Mouse (Mus musculus) brain, embryonic 14.5 days (tissue): Measurements from ENCODE around the gene Dusp2. TPM values are rescaled to one million over a fixed set of nuclear protein-coding genes. Genes with fewer than 3 reads are reported as not detected.
A peak's percentile ranks its signal among the peaks of the same experiment; 100 is the strongest.
"Not testable (repeated sequence)": the region's sequence is repeated elsewhere in the genome, so short reads cannot be mapped to it uniquely, and the experiment has no call there.

Experiments
- DNase-seq: peaks from one replicate; pipeline ENCODE4 v3.0.0-alpha.2; 2011; ENCODE audit warnings: low read depth
- CTCF ChIP-seq: fragments of 200-500 bp; IDR thresholded peaks from 2 replicates; pipeline ENCODE4 v1.5.1; 2012; ENCODE audit warnings: inconsistent platforms, mild to moderate bottlenecking, moderate library complexity, borderline replicate concordance; ENCODE audit not compliant: insufficient read depth, insufficient read length; ENCODE audit errors: extremely low read depth
- POLR2A ChIP-seq: fragments of 200-500 bp; IDR thresholded peaks from 2 replicates; pipeline ENCODE4 v1.6.1; 2012; ENCODE audit warnings: mild to moderate bottlenecking, inconsistent platforms, borderline replicate concordance; ENCODE audit not compliant: poor library complexity, insufficient read depth, insufficient read length, severe bottlenecking; ENCODE audit errors: extremely low read depth
- polyA plus RNA-seq: library from polyadenylated mRNA; depleted of rRNA; stranded (reverse); fragments of >200 nt; gene quantifications from 2 replicates; pipeline ENCODE4 v1.2.3, GENCODE M21; 2012; rRNA removed

Dusp2 gene
- polyA plus RNA-seq = 6.5 and 7.7 TPM in 2 replicates

DNA sequence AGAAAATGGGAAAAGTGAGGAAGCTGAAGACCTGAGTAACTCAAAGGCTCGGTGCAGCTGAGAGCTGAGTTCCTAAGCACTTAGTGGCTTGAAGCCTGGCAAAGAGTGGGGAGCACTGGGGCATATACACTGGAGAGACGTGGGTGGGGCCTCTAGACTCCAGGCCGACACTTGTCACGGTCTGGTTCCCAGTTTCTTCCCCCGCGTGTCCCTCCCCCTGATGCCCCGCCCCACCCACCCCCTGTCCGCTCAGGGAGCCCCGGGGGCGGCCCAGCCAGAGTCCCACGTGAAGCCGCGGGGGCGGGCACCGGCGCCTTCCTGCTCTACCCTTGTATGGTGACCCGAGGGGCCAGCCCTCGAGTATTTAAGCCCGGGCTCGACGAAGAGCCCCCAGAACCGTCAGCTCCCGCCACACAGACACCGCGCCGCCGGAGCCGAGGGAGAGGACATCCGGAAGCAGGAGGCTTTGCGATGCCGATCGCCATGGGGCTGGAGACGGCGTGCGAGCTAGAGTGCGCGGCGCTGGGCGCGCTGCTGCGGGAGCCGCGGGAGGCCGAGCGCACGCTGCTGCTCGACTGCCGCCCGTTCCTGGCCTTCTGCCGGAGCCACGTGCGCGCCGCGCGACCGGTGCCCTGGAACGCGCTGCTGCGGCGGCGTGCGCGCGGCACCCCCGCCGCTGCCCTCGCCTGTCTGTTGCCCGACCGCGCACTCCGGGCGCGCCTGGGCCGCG is at the start of gene Dusp2:
Gene Dusp2, plus strand, starts transcription at position 393 of the 730 bp plus-strand sequence.
- peak; percentile 72 for DNase-seq
- TF ChIP-seq POLR2A = 0 out of 2 replicates have a peak, but pooled peaks have one; percentile 19
- no peak for TF ChIP-seq CTCF

DNA sequence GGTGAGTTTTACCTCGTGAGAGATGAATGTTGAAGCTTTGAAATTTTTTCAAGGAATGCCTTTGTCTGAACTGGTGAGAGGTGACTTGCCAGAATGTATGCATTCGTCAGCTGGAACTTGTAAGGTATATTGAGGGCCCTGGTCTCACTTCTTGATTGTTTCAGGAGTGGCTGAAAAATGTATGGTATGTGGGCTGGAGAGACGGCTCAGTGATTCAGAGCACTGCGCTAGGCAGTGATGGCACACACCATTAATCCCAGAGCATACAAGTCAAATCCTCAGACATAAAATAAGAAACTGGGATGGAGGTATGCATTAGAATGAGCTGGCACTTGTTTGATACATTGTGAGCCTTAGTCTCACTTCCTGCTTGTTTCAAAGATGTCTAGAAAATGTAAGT is 43.7 kb upstream of the Dusp2 start:
- TF ChIP-seq CTCF = no peak
- TF ChIP-seq POLR2A = no peak

DNA sequence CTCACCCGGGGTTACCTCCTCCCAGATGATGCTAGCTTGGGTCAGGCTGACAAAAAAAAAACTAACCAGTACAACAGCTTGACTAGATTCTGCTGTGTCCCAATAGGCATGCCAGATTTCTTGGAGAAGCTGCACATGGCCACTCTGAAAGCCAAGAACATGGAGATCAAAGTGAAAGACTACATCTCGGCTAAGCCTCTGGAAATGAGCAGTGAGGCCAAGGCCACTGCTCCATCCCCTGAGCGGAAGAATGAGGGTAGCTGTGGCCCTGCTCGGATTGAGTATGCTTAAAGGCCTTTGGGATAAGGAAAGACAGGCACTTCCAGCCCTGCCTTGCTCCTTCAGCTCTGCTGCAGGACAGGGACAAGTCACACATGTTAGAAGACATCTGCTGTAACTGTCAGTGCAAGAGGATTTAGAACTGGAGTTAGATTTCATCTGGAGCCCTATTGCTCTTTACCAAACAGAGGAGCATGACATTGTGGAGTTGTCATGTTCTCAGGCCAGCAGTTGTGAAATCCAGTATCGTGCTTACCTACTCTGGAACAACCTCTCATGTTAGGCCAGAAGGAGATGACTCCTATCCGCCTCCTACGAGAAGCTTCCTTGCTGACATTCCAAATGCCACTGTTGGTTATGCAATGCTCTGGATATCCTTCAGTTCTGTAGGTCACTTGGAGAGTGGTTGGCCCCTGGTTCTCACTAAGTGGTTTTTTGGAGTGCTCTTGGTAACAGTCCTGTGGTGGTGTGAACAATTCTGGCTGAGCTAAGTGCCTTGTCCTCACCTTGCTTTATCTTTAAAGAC is 38.8 kb upstream of the Dusp2 start:
- TF ChIP-seq POLR2A = no peak
- TF ChIP-seq CTCF = no peak
- DNase-seq = no peak

More for the DNA sequence above, 43.7 kb upstream of the Dusp2 start:
- DNase-seq = no peak

DNA sequence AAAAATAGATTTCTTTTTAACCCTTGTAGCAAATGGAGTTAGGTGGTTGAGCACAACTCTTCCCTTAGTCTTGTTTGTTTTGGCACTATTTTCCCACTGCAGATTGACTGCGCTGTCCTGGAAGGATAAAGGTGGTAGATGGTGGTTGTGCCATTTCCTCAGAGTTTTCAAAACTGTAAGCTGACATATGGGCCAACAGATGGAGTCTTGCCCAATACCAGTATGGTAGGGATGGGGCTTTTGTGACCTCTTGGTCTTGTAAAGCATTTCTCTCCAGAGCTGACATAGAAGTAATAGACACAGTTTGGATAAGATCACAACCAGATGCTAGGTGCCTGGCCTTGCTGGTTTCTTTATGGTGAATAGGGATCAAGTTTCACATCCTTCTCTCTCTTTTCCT is 37.9 kb upstream of the Dusp2 start:
- DNase-seq = no peak
- TF ChIP-seq CTCF (no peak), POLR2A (no peak)

DNA sequence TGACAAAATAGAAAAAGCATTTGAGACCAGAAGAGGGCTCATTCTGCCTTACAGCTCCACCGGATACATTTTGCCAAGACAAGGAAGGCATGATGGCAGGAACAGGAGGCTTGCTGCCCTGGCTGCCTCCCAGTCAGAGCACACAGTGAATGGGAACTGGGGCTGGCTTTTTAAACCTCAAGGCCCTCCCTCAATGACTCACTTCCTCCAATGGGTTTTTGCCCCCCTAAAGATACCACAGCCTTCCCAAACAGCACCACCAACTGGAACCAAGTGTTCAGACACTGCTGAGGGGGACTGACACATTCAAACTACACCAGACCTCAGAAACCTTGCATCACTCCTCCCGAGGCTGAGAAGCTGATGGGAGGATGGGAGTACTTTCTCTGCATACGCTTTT is 35.3 kb upstream of the Dusp2 start:
- no peak for DNase-seq

DNA sequence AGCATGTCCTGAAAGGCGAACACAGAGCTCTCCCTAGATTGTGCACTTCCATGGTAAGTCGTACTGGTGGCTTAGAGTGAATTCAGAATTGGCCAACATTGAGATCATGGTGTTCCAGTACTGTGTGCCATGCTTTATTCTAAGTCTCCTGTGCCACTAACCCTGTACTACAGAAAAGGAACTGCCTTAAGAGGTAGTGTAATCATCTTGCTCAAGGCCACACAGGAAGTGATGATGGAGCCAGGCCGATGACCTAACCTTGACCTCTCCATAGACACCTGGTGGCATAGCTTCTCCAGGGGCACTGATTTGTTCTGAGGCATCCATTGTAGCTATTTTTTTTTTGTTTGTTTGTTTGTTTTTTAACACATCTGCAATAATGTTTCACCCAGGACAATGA is 34.1 kb upstream of the Dusp2 start:
- DNase-seq = no peak
- TF ChIP-seq CTCF (no peak), POLR2A (no peak)

More for the DNA sequence above, 35.3 kb upstream of the Dusp2 start:
- no peak for TF ChIP-seq POLR2A
- TF ChIP-seq CTCF = no peak

DNA sequence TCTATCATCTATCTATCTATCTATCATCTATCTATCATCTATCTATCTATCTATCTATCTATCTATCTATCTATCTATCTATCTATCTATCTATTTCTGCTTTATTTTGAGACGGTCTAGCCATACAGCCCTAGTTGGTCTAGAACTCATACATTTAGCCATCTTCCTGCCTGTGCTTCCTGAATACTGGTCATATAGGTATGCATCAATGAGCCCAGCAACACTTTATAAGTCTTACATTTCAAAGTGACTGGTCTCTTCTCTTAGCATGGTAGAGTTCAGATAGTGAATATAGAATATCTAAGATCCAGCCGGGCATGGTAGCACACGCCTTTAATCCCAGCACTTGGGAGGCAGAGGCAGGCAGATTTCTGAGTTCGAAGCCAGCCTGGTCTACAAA is 31.8 kb upstream of the Dusp2 start:
- DNase-seq = not testable (repeated sequence)

DNA sequence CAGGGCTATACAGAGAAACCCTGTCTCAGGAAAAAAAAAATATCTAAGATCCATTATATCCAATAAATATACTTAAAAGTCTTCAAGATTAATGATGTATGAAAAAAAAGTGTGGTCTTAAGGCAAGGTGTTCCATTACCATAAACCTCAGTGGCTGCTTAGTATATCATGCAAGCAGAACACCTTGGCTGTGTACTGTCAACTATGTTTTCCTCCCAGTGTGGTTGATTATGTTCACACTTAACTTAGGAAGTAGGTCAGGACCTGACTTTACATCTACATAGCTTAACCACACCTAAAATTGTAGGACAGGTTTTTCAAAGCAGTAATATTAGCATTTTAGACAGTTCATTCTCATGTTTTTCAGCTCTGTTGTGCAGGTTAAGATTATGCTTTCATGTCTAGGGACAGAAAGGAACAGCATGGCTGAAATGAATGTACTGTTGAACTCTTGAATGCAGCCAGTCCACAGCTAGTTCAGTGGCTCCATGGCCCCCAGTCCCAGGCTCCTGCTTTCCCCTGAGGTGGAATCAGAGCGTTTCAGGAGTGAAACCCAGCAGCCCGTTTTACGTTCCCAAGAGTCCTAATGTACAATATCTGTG is 31.2 kb upstream of the Dusp2 start:
- TF ChIP-seq CTCF (no peak), POLR2A (no peak)
- no peak for DNase-seq

DNA sequence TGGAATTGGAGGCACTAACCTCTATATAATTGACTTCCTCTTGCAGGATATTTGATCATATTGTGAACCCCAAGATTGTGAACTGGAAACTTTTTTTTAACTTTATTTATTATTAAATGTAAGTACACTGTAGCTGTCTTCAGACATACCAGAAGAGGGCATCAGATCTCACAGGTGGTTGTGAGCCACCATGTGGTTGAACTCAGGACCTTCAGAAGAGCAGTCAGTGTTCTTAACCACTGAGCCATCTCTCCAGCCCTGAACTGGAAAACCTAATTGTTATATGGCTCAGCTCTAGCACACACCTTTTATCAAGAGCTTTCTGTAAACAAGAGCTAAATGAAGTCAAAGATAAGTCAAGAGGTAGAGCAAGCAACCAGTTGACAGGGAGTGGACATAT is 29.8 kb upstream of the Dusp2 start:
- TF ChIP-seq POLR2A (no peak), CTCF (no peak)
- DNase-seq = no peak

DNA sequence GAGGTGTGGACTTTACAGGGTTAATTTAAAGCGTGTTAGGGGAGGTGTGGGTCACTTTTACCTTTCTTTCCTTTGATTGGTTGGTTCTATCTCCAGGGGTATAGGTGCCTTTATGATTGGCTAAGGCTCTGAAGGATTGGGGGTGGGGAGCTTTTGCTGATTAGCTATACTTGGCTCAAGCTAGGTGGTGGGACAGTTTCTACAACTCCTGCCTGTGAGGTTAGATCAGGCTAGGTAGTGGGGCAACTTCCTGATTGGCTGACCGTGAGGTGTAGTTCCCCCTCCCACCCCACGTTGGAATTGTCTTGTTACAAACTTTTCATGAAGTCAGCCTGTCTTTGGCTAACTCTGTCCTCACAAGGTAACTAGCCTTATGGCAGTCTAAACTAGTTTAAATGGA is 28.8 kb upstream of the Dusp2 start:
- no peak for DNase-seq
- TF ChIP-seq POLR2A = no peak
- TF ChIP-seq CTCF = no peak

DNA sequence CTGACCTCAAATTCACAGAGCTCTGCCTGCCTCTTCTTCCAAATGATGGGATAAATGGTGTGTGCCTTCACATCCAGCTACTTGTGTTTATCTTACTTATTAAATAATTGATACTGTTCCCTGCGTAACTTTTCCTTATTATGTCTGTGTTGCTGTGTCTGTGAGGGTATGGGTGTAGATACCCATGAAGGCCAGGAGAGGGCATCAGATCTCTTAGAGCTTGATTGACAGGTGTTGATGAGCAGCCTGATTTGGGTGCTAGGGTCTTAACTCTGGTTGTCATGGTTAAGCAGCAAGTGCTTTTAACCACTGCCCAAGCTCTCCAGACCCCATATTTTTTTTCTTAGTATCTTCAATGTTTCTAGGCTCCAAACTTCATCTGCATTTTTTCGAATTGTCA is 27.3 kb upstream of the Dusp2 start:
- DNase-seq = no peak
- TF ChIP-seq CTCF = peak; percentile 29; the same call in 1 of the 2 replicates
- TF ChIP-seq POLR2A = no peak

DNA sequence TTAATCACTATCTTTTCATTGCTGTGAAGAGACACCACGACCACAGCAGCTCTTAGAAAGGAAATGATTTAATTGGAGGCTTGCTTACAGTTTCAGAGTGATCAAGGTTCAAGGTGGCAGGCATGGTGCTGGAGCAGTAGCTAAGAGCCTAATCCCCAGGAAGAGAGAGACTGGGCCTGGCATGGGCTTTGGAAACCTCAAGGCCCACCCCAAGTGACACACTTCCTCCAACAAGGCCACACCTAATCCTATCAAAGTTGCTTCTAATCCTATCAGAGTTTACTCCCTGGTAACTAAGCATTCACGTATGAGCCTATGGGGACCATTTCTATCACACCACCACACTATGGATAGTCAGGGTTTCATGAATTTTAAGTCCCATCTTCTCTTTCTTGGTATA is 25.7 kb upstream of the Dusp2 start:
- DNase-seq = no peak
- TF ChIP-seq CTCF = no peak
- TF ChIP-seq POLR2A = no peak

DNA sequence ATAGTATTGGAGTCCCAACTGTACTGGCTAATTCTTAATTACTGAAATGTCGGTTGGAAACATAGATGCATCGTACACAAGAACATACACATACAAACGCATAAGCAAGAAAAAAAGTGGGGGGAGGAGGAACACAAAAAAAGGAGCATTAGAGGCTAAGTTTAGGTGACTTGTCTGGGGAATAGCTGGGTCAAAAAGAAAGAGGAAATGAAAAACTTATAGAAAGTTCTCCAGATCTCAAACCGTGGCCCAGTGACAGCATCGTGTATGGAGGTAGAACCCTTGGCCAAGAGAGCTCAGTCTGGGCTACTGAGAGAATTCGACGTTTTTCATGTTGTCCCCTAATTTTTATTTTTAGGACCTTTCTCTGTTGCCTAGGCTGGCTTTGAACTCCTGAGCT is 25.3 kb upstream of the Dusp2 start:
- TF ChIP-seq POLR2A (no peak), CTCF (no peak)
- no peak for DNase-seq

DNA sequence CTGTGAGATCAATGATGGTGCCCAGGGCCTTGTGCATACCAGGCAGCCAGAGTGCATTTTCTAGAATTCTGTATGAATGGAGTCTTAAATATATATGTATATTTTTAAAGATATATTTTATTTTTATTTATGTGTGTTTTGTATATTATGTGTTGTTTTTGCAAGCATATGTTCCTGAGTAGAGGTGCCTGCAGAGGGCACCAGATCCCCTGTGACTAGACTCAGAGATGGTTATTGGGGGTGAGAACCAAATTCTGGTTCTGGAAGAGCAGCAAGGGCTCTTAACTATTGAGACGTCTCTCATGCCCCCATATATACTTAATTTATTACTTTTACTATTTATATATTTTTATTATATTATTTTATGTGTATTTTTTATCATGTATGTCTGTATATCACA is 24.8 kb upstream of the Dusp2 start:
- no peak for DNase-seq
- no peak for TF ChIP-seq POLR2A
- TF ChIP-seq CTCF = no peak

DNA sequence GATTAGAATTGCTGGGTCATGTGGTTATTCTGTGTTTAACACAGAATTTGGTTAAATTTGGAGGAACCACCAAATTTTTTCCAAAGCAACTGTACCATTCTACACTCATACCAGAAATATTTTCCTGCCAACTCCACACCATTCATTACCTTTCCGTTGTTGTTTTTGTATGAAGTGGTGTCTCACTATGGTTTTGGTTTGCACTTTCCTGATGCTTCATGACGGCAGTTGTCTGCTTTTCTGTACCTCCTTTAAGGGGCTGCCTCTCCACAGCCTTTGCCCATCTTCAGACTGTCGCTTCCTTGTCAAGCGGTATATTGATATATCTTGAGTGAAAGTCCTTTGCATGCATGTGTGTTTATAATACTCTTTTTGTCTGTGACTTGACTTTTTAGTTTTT is 23.2 kb upstream of the Dusp2 start:
- no peak for DNase-seq
- TF ChIP-seq CTCF = no peak
- no peak for TF ChIP-seq POLR2A
